Mouse (Mus musculus) stomach, postnatal 0 days (tissue): ENCODE measurements at regions not wholly inside any gene's neighbourhood (a gene's known extent, or its start where the extent isn't known, plus 50 kb on each side); places are given as distances from the start of the nearest gene placed in this dataset.

Experiments
- CTCF ChIP-seq: IDR thresholded peaks from 2 replicates; pipeline ENCODE4 v1.5.1; 2016; ENCODE audit warnings: antibody characterized with exemption, low read depth, mild to moderate bottlenecking, moderate library complexity
- EP300 ChIP-seq: optimal IDR thresholded peaks from 2 replicates; pipeline ENCODE3; 2016; ENCODE audit warnings: antibody characterized with exemption

DNA sequence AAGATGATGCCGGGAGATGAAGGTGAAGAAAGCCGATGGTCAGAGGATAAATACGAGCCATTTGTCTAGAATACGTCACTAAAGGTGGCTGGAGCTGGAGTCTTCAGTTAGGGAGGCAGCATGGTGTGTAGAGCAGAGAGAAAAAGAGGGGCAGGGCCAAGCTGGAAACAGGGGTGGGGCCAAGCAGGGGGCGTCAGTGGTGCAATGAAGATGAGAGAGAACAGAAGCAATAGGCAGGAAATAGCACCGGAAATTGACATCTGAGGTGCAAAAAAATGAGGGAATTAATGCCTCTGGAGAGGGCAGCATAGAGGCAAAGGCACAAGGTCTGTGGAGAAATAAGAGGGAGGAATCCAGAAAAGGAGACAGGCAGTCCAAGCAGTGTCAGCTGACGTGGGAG lies 165.4 kb downstream of the Zfp36l2 start:
- TF ChIP-seq CTCF (no peak), EP300 (no peak)
